Mouse (Mus musculus) lung, embryonic 15.5 days (tissue): ENCODE data around the gene Mrgpra2b. TPM values are rescaled to one million over a fixed set of nuclear protein-coding genes. Genes with fewer than 3 reads are reported as not detected.
"Not testable (repeated sequence)": the region's sequence is repeated elsewhere in the genome, so short reads cannot be mapped to it uniquely, and the experiment has no call there.

Experiments
- ATAC-seq: fragments of 200-750 bp; cut with Nextera tagmentation; 2 replicates; pipeline ENCODE4 v1.8.0; 2017; ENCODE audit warnings: moderate number of reproducible peaks, borderline replicate concordance; ENCODE audit not compliant: low FRiP score, low TSS enrichment; ENCODE audit errors: extremely low read depth
- H3K27ac ChIP-seq: fragments of 300-500 bp; sonication (generic); 2 replicates; pipeline ENCODE4 v1.5.1; 2015; ENCODE audit warnings: moderate library complexity, mild to moderate bottlenecking, inconsistent platforms
- H3K27me3 ChIP-seq: fragments of 300-500 bp; sonication (generic); 2 replicates; pipeline ENCODE4 v1.6.1; 2015; ENCODE audit warnings: inconsistent platforms
- H3K36me3 ChIP-seq: fragments of 300-500 bp; sonication (generic); 2 replicates; pipeline ENCODE4 v1.6.1; 2015; ENCODE audit warnings: inconsistent platforms
- H3K4me1 ChIP-seq: fragments of 300-500 bp; sonication (generic); 2 replicates; pipeline ENCODE4 v1.6.1; 2015; ENCODE audit warnings: inconsistent platforms
- H3K4me2 ChIP-seq: fragments of 300-500 bp; sonication (generic); 2 replicates; pipeline ENCODE4 v1.6.1; 2015; ENCODE audit warnings: inconsistent platforms, mild to moderate bottlenecking, moderate library complexity
- H3K4me3 ChIP-seq: fragments of 300-500 bp; sonication (generic); 2 replicates; pipeline ENCODE4 v1.5.1; 2015; ENCODE audit warnings: mild to moderate bottlenecking, inconsistent platforms
- H3K9ac ChIP-seq: fragments of 300-500 bp; sonication (generic); 2 replicates; pipeline ENCODE4 v1.6.1; 2015; ENCODE audit warnings: inconsistent platforms
- H3K9me3 ChIP-seq: fragments of 300-500 bp; sonication (generic); 2 replicates; pipeline ENCODE4 v1.6.1; 2016; ENCODE audit warnings: inconsistent platforms
- WGBS: fragments of 180-500 bp; shearing (Covaris S2); methylation state at CpG from one replicate; pipeline ENCODE4 v1.1.7; 2015; 5-methylcytosine and 5-hydroxymethylcytosine counted together
- polyA plus RNA-seq: library from polyadenylated mRNA; unstranded; fragments of >200 nt; fragmentation: Nextera tagmentation; extraction: Ambion mirVana; gene quantifications from 2 replicates; pipeline ENCODE4 v1.2.1, GENCODE M21; 2015

Gene Mrgpra2b
- not detected in 2 replicates for polyA plus RNA-seq

- H3K9ac ChIP-seq = no peak within 1 kb of the TSS
- H3K4me1 ChIP-seq = no peaks in the 10 kb centered on the region
- no peak within 1 kb of the TSS for H3K4me3 ChIP-seq
- H3K4me2 ChIP-seq = no peak within 1 kb of the TSS
- no peak within 1 kb of the TSS for H3K27ac ChIP-seq
- no peak for ATAC-seq
- H3K27me3 ChIP-seq = no peaks in the 10 kb centered on the region
- no peaks in the 10 kb centered on the region for H3K9me3 ChIP-seq
- H3K36me3 ChIP-seq = no peaks in the 10 kb centered on the region
Observed at GRCm38 (mm10) chr7:47528762-47529161, at the start of gene Mrgpra2b. Mrgpra2b (minus strand) TSS chr7:47528862.

DNA sequence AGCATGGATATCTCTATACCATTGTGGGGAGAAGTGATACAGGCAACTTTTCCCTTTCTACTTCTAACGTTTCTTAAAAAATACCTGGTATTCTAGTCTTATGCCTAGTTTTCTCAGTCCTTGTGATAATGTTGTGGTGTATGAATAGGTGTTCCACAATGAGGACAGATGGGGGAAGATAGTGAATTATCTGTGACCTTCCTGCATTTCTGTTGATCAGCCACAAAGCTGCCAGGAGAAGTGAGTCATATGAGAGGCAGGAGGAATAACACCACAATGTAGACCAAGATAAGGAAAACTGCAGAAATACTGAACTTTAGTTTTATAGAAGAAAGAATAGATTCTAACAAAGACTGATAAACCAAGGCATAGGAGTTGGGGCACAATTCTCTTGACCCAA is 12.3 kb downstream of the Mrgpra2b start:
- Histone ChIP-seq H3K27me3 (no peaks in the 10 kb centered on the region), H3K36me3 (no peaks in the 10 kb centered on the region), H3K4me3 (no peak overlapping the region), H3K9me3 (no peaks in the 10 kb centered on the region), H3K27ac (no peak overlapping the region), H3K9ac (no peak overlapping the region), H3K4me1 (no peaks in the 10 kb centered on the region), H3K4me2 (no peak overlapping the region)
- no peak for ATAC-seq
- 67% methylated on average over 1 of the region's 1 CpGs for WGBS

- Histone ChIP-seq H3K4me2 (no peak overlapping the region), H3K27me3 (no peaks in the 10 kb centered on the region), H3K36me3 (no peaks in the 10 kb centered on the region), H3K9ac (no peak overlapping the region), H3K9me3 (no peaks in the 10 kb centered on the region), H3K4me3 (no peak overlapping the region), H3K4me1 (no peaks in the 10 kb centered on the region), H3K27ac (no peak overlapping the region)
- 74% methylated on average over 2 of the region's 2 CpGs for WGBS
- no peak for ATAC-seq
Observed at GRCm38 (mm10) chr7:47515050-47515449, 13.6 kb downstream of the Mrgpra2b start.

- no peaks in the 10 kb centered on the region for H3K4me1 ChIP-seq
- WGBS = 82% methylated on average over 4 of the region's 4 CpGs
- no peak overlapping the region for H3K9ac ChIP-seq
- no peak for ATAC-seq
- H3K27ac ChIP-seq = no peak overlapping the region
- no peaks in the 10 kb centered on the region for H3K9me3 ChIP-seq
- H3K4me3 ChIP-seq = no peak overlapping the region
- no peaks in the 10 kb centered on the region for H3K27me3 ChIP-seq
- H3K4me2 ChIP-seq = no peak overlapping the region
- no peaks in the 10 kb centered on the region for H3K36me3 ChIP-seq
Observed at GRCm38 (mm10) chr7:47502953-47503352, 25.7 kb downstream of the Mrgpra2b start.

DNA sequence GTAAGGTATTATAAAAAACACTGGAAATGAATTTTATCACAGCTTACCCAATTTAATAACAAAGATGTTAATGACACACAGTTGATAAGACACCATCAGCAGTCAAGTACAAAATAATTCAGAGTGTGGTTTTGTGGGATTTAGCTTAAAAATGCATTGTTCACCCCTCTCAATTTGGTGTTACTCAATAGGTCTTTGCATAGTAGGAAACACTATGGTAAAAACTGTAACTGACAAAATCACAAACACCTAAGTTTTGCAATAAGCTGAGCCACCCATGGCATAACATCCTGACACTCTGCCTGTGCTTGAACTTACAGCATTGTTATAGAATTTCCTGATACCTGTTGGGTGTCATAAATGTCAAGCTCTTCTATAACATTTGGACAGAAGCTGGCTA is 37.4 kb downstream of the Mrgpra2b start:
- not testable (repeated sequence) for H3K4me2 ChIP-seq, H3K36me3 ChIP-seq, H3K9ac ChIP-seq, H3K27me3 ChIP-seq, H3K4me3 ChIP-seq, ATAC-seq, H3K27ac ChIP-seq, H3K4me1 ChIP-seq, H3K9me3 ChIP-seq

GRCm38 (mm10) chr7:47489438-47489837 is 39.2 kb downstream of the Mrgpra2b start:
- not testable (repeated sequence) for H3K4me3 ChIP-seq, H3K9ac ChIP-seq, ATAC-seq, H3K4me1 ChIP-seq, H3K27me3 ChIP-seq, H3K36me3 ChIP-seq, H3K4me2 ChIP-seq, H3K27ac ChIP-seq, H3K9me3 ChIP-seq
- WGBS = no CpG with 5 or more reads among the region's 1 CpGs

- H3K4me3 ChIP-seq, H3K9ac ChIP-seq, H3K27ac ChIP-seq, H3K27me3 ChIP-seq, ATAC-seq, H3K36me3 ChIP-seq, H3K4me1 ChIP-seq, H3K4me2 ChIP-seq, H3K9me3 ChIP-seq: not testable (repeated sequence)
Observed at GRCm38 (mm10) chr7:47483181-47483580, 45.5 kb downstream of the Mrgpra2b start.

GRCm38 (mm10) chr7:47473904-47474303 is 54.8 kb downstream of the Mrgpra2b start:
- not testable (repeated sequence) for H3K9ac ChIP-seq, H3K4me1 ChIP-seq, H3K4me2 ChIP-seq, H3K9me3 ChIP-seq, ATAC-seq, H3K4me3 ChIP-seq, H3K36me3 ChIP-seq, H3K27ac ChIP-seq, H3K27me3 ChIP-seq
- WGBS = 4% methylated on average over 1 of the region's 3 CpGs

GRCm38 (mm10) chr7:47465278-47465981 is 63.2 kb downstream of the Mrgpra2b start:
- H3K36me3 ChIP-seq, H3K4me2 ChIP-seq, H3K27ac ChIP-seq, H3K9me3 ChIP-seq, H3K27me3 ChIP-seq, H3K9ac ChIP-seq, ATAC-seq, H3K4me1 ChIP-seq, H3K4me3 ChIP-seq: not testable (repeated sequence)

- H3K9ac ChIP-seq, H3K9me3 ChIP-seq, H3K36me3 ChIP-seq, H3K4me3 ChIP-seq, H3K4me1 ChIP-seq, H3K4me2 ChIP-seq, ATAC-seq, H3K27me3 ChIP-seq, H3K27ac ChIP-seq: not testable (repeated sequence)
- WGBS = no CpG with 5 or more reads among the region's 1 CpGs
Observed at GRCm38 (mm10) chr7:47452015-47452414, 76.6 kb downstream of the Mrgpra2b start, which contains the start of gene Mrgpra2a. Mrgpra2a (minus strand) TSS chr7:47452139.

DNA sequence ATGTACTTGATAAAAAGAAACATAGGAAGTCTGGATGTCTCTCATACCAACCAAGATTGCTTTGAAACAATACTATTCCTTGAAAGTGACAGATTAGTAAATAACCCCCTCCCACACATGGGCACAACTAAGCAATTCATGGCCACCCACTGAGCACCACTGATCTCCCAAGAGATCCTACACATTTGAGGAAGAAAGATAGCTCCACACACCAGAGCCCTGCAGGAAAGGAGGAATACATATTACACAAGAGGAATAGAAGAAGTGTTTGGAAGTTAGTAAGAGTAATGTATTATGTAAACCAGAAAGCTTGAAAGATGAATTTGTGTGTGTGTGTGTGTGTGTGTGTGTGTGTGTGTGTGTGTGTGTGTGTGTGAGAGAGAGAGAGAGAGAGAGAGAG is 82.9 kb downstream of the Mrgpra2b start:
- not testable (repeated sequence) for ATAC-seq, H3K27me3 ChIP-seq

GRCm38 (mm10) chr7:47436463-47436862 is 92.2 kb downstream of the Mrgpra2b start:
- H3K27ac ChIP-seq, H3K4me2 ChIP-seq, H3K36me3 ChIP-seq, H3K4me1 ChIP-seq, H3K9ac ChIP-seq, ATAC-seq, H3K4me3 ChIP-seq, H3K27me3 ChIP-seq, H3K9me3 ChIP-seq: not testable (repeated sequence)
- WGBS = 14% methylated on average over 1 of the region's 2 CpGs

More for the DNA sequence above, 82.9 kb downstream of the Mrgpra2b start:
- H3K27ac ChIP-seq, H3K36me3 ChIP-seq, H3K4me3 ChIP-seq, H3K4me2 ChIP-seq, H3K9ac ChIP-seq, H3K9me3 ChIP-seq, H3K4me1 ChIP-seq: not testable (repeated sequence)
